Mouse (Mus musculus): ENCODE measurements around the gene Ssu72. TPM values are rescaled to one million over a fixed set of nuclear protein-coding genes. Genes with fewer than 3 reads are reported as not detected.

Ssu72 gene
- polyA plus RNA-seq, 1 experiment: 112 TPM

DNA sequence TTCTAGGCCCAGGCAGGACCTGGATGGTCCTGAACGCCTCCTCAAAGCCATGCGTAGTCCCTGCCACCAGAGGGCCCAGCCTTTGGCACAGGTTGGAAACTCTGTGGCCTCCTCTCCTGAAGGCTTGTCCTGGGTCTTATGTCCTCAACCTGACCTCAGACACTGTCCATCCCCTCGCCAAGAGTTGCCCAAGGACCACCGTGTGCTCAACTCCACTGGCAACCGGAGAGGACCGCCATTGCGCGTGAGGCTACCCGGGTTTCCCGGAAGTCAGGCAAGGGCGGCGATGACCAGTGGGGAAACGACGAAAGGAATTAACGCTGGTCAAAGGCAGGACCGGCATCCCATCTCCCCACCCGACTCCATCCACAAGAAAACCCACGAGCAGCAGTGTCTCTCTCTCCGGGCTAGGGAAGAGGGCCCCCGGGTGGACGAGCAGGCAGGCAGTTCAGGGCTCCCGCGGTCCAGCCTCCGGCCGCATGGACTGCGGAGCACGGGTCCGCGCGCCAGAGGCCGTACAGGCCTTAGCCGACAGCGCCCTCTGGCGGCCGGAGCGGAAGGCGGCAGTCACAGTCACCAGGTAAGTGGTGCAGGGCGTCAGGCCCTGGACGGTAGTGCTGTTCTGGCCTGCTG, 65.4 kb downstream of the Ssu72 start:
- H3K4me3 ChIP-seq (replicated peaks): peak overlapping the region; percentile 93
- peaks cover 2% of the 10 kb centered on the region for H3K36me3 ChIP-seq (replicated peaks; ENCODE audit: low read length)
- peaks cover 62% of the 10 kb centered on the region for H3K4me1 ChIP-seq
- no peak for TF ChIP-seq GATA1 (IDR thresholded peaks at IDR 0.05; ENCODE audit: borderline replicate concordance, low read length)
- no peak for TF ChIP-seq FLI1 (IDR thresholded peaks at IDR 0.05; ENCODE audit: low read length)
- peaks cover 36% of the 10 kb centered on the region for H3K27me3 ChIP-seq (replicated peaks)
- H3K9me3 ChIP-seq: no peaks in the 10 kb centered on the region

DNA sequence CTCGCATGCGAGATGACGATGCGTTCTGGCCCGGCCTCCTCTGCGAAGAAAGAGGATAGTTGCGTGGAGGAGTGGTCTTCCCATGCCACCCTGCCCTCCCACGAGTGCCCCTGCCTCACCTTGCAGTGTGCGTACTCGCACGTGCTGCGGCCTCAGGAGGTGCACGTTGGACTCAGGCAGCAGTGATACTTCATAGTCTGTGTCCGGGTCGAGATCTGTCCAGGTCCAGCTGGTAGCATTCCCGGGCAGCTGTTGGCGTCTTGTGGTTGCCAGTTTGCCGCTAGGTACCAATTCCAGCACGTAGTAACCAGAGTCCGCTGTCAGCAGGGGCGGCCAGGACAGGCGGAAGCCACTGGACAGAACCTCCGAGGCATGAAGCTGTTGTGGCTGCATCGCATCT, 66.0 kb downstream of the Ssu72 start:
- Histone ChIP-seq H3K4me3 (replicated peaks) (peak overlapping the region; percentile 93), H3K4me1 (peaks cover 68% of the 10 kb centered on the region), H3K36me3 (replicated peaks; ENCODE audit: low read length) (peaks cover 2% of the 10 kb centered on the region), H3K27me3 (replicated peaks) (peaks cover 42% of the 10 kb centered on the region), H3K9me3 (no peaks in the 10 kb centered on the region)
- TF ChIP-seq GATA1 (IDR thresholded peaks at IDR 0.05; ENCODE audit: borderline replicate concordance, low read length) (no peak), FLI1 (IDR thresholded peaks at IDR 0.05; ENCODE audit: low read length) (no peak)

DNA sequence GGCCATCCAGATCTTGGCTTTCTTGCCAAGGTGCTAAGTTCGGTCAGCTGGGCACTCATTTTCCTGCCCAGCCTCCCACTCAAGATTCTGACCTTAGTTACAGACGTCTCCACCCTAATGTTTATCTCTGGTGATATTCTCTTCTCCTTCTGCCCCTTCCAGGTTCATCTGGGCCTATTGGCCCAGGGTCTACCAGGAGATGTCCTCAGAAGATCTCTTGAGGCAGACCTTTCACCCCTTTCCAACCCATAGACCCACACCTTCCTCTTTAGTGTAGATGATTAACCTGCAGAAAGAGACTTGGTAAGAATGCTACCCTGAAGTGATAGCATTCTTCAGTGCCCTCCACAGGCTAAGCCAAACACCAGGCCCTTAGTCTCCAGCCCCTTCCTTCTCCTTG, 67.1 kb downstream of the Ssu72 start:
- Histone ChIP-seq H3K4me1 (peaks cover 75% of the 10 kb centered on the region), H3K4me3 (replicated peaks) (no peak overlapping the region), H3K9me3 (no peaks in the 10 kb centered on the region), H3K27me3 (replicated peaks) (peaks cover 49% of the 10 kb centered on the region), H3K36me3 (replicated peaks; ENCODE audit: low read length) (peaks cover 2% of the 10 kb centered on the region)
- no peak for TF ChIP-seq GATA1 (IDR thresholded peaks at IDR 0.05; ENCODE audit: borderline replicate concordance, low read length)
- TF ChIP-seq FLI1 (IDR thresholded peaks at IDR 0.05; ENCODE audit: low read length): no peak

- TF ChIP-seq GATA1 (IDR thresholded peaks at IDR 0.05; ENCODE audit: borderline replicate concordance, low read length) (no peak), FLI1 (IDR thresholded peaks at IDR 0.05; ENCODE audit: low read length) (no peak)
- peaks cover 50% of the 10 kb centered on the region for H3K27me3 ChIP-seq (replicated peaks)
- peak overlapping the region; percentile 31 for H3K4me3 ChIP-seq (replicated peaks)
These were observed 68.2 kb downstream of the Ssu72 start for GRCm38 (mm10) chr4:155772786-155773185.

DNA sequence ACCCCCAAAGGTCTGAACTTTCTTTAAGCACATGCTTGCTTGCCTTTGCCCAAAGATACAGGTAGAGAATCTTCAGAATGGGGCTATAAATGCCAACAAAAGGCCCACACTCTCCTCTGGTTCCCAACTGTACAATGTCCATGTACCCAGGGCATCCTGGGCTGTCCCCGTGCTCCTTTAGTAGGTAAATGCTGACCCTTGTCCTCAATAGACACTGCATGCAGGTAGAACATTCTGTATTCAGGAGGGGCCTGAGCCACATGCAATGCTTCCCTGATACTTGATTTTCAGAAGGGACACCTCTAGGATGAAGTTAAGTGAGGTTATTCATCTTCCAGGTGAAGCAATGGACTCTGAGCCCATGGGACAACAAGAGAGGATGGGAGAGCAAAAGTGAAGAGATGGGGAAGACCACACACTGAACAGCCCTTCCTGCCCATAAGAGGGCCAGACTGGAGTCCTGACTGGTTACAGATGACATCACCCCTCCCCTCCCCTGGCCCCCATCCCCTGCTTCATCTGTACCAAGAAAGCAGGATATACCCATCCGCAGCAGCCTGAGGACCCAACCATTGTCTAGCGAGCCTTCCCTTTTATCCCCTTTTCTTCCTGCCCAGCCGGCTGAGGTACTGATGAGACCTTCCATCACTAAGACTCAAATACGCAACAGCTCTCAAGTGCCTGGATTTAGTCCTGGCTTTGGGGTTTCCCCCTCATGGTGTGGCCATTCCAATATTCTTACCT, 68.9 kb downstream of the Ssu72 start:
- H3K27me3 ChIP-seq (replicated peaks): peaks cover 50% of the 10 kb centered on the region
- TF ChIP-seq FLI1 (IDR thresholded peaks at IDR 0.05; ENCODE audit: low read length) (no peak), GATA1 (IDR thresholded peaks at IDR 0.05; ENCODE audit: borderline replicate concordance, low read length) (no peak)

More at GRCm38 (mm10) chr4:155772786-155773185, 68.2 kb downstream of the Ssu72 start:
- no peaks in the 10 kb centered on the region for H3K9me3 ChIP-seq
- peaks cover 2% of the 10 kb centered on the region for H3K36me3 ChIP-seq (replicated peaks; ENCODE audit: low read length)
- H3K4me1 ChIP-seq: peaks cover 75% of the 10 kb centered on the region

DNA sequence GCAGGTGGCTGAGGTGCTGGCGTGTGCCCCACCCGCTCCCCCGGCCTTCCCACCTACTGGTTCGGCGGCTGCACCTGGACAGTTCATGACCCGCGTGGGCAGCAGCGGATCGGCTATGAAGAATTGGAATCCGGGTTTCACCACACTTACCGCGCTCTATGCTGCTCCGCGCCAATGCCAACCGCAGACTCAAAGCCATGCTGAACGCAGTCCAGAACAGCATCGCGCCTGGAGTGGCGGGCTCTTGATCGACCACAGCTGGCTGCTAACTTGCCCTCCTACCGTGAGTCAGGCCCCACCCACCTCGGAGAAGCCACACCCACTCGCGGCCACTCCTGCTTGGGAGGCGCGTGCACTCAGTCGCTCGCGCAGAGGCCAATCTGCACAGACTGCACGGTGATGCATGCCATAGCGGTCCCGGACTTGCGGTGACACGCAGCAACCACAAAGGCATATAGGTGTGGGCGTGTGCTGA, 69.7 kb downstream of the Ssu72 start, which contains the start of gene Vwa1:
TSS of gene Vwa1 (minus strand) at position 419 of the 475 bp plus-strand sequence.
- Histone ChIP-seq H3K36me3 (replicated peaks; ENCODE audit: low read length) (no peaks in the 10 kb centered on the region), H3K27me3 (replicated peaks) (peaks cover 55% of the 10 kb centered on the region), H3K4me3 (replicated peaks) (peak within 1 kb of the TSS; percentile 92), H3K9me3 (no peaks in the 10 kb centered on the region), H3K4me1 (peaks cover 69% of the 10 kb centered on the region)
- TF ChIP-seq FLI1 (IDR thresholded peaks at IDR 0.05; ENCODE audit: low read length): no peak
- no peak for TF ChIP-seq GATA1 (IDR thresholded peaks at IDR 0.05; ENCODE audit: borderline replicate concordance, low read length)

More for the DNA sequence above, 68.9 kb downstream of the Ssu72 start:
- Histone ChIP-seq H3K4me3 (replicated peaks) (peak overlapping the region; percentile 92), H3K4me1 (peaks cover 72% of the 10 kb centered on the region), H3K36me3 (replicated peaks; ENCODE audit: low read length) (no peaks in the 10 kb centered on the region), H3K9me3 (no peaks in the 10 kb centered on the region)

DNA sequence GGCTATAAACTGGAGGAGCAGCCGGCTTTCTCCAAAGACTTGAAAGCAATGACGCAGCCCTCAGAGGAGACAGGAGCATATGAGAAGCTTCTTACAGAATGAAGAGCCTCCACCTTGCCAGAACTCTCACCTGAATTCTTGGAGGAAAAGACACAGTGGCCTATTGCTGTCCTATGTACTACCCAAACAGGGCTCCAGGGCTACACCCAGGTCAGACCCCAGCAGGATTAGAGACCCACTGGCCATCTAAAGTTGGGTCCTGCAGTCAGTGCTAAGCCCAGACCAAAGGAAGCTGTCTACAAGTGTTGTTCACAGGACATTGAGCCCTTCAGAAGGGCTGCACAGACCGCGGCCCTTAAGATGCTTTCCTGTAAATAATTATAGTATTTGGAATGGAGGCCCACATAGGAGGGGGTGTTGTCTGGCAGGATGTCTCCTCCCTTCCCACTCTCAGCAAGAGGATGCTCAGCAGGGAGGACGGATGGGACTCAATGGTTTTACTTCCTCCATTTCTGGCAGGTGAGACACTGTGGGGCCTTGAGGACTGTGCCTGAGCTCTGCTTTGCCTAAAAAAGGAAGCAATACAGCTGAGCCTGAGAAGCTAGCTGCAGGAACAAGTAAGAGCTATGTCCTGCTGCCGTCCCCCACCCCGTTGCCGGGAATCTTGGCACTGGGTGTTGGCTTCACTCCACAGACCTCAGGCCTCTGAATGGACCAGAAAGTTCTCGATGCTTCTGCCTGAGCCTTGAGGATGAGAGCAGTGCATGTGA, 70.6 kb downstream of the Ssu72 start:
- Histone ChIP-seq H3K9me3 (no peaks in the 10 kb centered on the region), H3K4me3 (replicated peaks) (peak overlapping the region; percentile 92), H3K4me1 (peaks cover 65% of the 10 kb centered on the region), H3K27me3 (replicated peaks) (peaks cover 57% of the 10 kb centered on the region), H3K36me3 (replicated peaks; ENCODE audit: low read length) (no peaks in the 10 kb centered on the region)
- no peak for TF ChIP-seq GATA1 (IDR thresholded peaks at IDR 0.05; ENCODE audit: borderline replicate concordance, low read length)
- no peak for TF ChIP-seq FLI1 (IDR thresholded peaks at IDR 0.05; ENCODE audit: low read length)

DNA sequence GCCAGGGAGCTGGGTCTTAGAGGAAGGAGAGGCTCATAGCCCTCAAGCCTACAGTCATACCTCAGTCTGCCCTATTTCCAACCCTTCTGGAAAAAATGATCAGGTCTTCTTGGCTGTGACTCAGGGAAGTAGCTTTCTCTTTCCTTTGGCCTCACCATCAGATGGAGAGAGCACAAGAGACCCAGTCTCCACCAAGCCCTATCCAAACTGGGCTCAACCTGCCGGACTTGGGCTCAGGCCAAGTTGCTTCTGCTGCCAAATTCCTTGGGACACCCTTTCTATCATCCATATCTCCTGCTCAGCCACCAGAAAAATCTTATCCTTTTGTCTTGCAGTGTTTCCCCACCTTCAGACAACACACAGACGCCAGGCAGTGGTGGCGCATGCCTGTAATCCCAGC, 71.3 kb downstream of the Ssu72 start:
- no peaks in the 10 kb centered on the region for H3K36me3 ChIP-seq (replicated peaks; ENCODE audit: low read length)
- no peak for TF ChIP-seq FLI1 (IDR thresholded peaks at IDR 0.05; ENCODE audit: low read length)
- TF ChIP-seq GATA1 (IDR thresholded peaks at IDR 0.05; ENCODE audit: borderline replicate concordance, low read length): no peak
- peak overlapping the region; percentile 64 for H3K4me3 ChIP-seq (replicated peaks)
- H3K27me3 ChIP-seq (replicated peaks): peaks cover 57% of the 10 kb centered on the region
- no peaks in the 10 kb centered on the region for H3K9me3 ChIP-seq
- peaks cover 62% of the 10 kb centered on the region for H3K4me1 ChIP-seq

DNA sequence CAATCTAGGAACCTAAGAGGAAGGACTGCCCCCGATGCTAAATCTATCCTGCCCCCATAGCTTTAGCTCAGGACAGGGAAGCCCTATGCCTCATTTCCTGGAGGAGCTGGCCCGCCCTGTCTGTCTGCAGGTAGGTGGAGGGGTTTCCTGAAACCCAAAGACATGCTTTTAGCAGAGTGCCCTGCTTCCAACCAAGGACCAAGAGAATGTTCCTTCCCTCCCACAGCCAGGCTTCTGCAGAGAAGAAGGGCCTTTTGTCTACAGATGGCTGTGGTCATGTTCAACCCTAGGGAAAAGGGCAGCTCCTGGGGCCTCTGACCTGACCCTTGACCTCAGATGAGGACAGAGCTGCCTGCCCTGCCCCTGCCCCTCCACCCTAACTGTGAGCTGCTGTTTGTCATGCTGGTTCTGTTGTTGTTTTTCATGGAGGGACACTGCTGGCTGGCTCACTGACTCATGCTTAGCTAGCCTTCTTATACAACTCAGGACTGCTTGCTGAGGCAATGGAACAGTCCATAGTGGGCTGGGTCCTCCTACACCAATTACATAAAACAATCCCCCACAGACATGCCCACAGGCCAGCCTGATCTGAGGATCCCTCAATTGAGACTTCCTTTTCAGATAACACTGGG, 72.2 kb downstream of the Ssu72 start:
- H3K36me3 ChIP-seq (replicated peaks; ENCODE audit: low read length): no peaks in the 10 kb centered on the region
- peak overlapping the region; percentile 6 for H3K4me3 ChIP-seq (replicated peaks)
- TF ChIP-seq GATA1 (IDR thresholded peaks at IDR 0.05; ENCODE audit: borderline replicate concordance, low read length): no peak
- no peak for TF ChIP-seq FLI1 (IDR thresholded peaks at IDR 0.05; ENCODE audit: low read length)
- peaks cover 55% of the 10 kb centered on the region for H3K27me3 ChIP-seq (replicated peaks)
- peaks cover 68% of the 10 kb centered on the region for H3K4me1 ChIP-seq
- H3K9me3 ChIP-seq: no peaks in the 10 kb centered on the region
